Mouse (Mus musculus): ENCODE data around the gene Triobp.

Gene Triobp

DNA sequence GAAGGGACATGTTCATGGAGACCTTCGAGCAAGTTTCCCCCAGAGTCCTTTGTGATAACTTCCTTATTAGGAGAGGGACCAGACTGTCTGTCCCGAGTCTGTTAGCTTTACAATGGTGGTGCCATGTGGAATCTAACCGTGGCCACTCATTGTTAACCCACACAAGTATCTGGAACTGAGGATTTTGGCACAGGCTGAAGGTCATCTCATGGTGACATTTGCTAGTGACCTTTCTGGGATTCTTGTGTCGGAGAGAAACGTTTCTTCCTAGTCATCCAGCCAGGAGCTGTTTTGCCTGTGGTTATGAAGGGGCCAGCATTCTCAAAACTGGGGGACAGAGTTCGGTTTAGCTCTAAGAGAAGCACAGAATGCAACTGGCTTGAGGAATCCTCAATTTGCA is 24.1 kb downstream of the Triobp start:
- DNase-seq = no peak

DNA sequence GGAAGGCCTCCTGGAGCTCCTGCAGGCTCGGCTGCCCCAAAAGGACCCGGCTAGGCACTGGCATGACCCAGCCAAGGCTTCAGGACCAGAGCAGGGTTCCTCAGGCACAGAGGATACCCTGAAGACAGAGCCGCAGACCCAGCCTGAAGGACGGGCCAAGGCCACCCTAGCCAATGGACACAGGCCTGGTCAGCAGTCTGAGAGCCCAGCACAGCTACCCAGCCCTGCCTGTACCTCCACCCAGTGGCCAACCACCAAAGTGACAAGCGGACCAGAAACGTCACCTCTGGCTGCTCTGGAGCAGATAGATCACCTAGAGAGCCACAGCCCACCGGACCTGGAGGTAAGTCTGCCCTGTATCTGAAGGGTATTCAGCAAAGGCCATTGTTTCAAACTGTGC is 26.4 kb downstream of the Triobp start:
- DNase-seq = no peak

DNA sequence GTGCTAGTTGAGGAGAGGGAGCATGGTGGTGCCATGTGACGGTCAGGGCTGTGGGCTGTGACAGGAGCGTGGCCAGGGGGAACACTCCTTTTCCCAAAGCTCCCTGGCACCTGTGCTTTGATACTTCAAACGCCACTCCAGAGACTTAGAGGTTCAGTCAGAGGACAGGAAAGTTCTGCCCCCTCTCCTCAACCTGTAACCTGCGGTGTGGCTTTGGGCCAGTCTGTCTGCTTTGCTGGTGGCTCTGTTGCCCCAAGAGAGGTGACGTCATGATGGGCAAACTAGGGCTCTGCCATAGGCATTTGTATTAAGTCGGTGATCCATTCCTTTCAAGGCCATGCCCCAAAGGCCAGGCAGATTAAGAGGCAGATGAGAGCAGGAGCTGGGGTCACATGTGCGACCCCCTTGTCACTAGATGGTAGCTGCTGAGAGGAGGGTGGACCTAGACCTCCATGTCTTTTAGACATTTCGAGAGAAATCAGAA is 30.2 kb downstream of the Triobp start:
- no peak for DNase-seq

DNA sequence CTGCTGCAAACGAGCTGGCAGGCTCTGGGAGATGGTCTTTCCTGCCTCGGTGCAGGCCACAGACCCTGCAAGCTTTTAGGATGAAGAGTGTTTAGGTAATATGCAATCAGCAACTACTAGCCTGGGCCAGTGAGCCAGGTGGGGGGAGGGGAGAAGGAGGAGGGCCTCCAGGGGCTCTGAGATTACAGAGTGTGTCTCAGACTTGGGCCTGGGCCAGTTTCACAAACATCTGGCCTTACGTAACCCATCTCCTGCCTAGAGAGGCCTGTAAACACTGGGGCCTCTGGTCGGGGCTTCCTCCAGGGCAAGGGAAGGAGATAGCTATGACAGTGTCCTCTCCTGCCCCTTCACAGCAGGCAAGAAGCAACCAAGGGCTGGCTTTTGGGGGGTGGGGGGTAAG is 31.4 kb downstream of the Triobp start:
- peak; percentile 51 to 58 for DNase-seq

DNA sequence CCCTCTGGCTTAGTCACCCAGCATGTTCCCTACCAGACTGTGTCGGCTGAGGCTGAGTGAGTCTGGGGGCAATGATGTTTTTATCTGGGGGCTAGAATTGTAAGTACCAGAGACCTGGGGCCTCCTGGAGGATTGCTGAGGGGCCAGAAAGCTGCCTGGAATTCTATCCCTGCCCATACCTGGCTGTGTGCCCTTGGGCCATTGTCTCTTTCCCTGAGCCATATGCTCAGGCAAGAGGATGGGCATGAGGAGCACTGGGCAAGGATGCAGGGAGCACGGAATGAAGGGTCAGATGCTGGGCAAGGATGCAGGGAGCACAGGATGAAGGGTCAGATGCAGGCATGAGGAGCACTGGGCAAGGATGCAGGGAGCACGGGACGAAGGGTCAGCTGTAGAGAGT is 32.6 kb downstream of the Triobp start:
- DNase-seq = no peak

DNA sequence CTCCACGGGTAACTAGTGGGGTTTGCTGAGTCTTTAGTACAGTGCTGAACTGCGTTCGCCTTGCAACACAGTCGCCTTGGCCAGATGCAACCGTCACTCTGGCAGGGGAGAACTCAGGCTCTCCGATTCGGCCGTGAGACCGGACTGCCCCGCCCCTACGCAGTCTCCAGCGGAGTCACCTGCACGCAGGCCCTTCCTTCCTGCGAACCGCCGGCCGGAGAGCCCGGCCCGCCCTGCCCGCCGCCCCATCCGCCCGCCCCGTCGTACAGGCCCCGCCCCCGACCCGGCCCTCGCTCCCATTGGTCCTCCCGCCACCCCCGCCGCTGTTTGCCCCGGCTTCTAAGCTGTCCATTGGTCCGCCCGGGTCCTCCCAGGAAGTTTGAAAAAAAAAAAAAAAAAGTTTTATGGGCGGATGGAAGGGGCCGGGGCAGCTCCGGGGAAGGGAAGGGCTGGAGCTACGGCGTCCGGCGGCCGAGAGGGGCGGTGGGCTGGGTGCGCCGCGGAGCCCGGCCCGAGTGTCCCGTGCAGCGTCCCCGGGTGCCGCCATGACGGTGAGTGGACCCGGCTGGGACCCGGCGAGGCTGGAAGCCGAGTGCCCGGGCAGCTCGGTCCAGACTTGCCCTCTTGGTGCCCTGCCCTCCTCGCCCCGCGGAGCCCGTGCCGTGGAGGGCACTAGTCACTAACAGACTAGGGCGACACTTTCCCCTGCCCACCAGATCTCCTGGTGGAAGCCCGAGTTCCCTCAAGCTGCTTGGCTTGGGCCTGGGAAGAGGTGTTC is 35.3 kb downstream of the Triobp start:
- DNase-seq = peak; percentile 90 to 93

DNA sequence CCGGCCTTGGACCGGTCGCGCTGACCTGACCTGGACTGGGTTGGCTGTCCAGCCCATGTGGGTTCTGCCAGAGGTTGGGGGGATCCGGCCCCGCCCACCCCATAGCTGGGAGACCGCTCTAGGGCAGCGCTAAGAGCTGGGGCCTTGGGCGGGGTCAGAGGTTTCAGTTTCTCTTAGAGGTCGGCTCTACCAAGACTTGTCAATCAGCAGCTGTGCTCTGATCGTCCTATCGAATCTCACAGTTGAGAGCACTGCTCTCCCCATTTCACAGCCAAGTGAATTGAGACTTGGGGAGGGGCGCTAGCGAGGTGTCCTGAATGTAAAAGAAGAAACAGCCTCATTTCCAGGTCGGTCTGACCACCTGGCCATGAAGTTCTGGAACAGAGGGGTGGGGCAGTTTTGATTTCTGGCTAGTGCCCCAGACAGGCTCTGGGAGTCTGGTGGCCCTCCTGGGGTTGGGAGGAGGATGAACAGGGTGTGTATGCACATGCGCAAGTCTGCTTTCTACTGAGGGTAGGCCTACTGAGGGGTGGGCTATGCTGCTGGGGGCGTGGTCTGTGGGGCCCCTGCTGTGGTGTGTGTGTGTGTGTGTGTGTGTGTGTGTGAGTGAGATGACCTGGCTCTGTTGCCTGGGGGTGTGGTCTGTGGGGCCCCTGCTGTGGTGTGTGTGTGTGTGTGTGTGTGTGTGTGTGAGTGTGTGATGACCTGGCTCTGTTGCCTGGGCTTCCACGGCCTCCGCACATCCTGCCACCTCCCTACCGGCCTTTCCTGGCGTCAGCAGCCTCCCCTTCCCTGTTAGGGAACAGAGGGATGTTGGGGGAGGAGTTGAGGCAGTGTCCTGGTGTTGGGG is 36.1 kb downstream of the Triobp start:
- peak; percentile 47 to 48 for DNase-seq

DNA sequence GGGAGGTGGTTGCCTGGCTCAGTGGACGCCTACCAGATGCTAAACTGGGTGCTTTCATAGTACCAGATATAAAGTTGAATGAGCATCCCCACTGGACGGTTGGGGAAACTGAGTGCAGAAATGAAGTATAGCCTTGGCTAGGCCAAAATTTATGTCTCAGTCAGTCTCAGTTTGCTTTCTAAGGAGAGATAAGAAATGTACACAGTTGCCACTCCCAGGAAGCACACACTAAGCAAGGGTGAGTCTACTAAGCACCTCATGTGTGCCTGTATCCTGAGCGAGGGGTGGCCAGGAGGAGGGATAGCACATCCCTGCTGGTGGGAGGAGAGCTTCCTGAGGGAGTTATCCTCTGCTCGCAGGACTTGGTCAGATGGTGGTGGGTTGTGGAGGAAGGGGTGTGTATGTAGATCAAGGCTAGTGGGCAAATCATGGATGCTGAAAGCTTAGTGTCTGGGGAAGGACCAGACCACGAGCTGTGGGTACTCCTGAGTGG is 36.8 kb downstream of the Triobp start:
- no peak for DNase-seq

DNA sequence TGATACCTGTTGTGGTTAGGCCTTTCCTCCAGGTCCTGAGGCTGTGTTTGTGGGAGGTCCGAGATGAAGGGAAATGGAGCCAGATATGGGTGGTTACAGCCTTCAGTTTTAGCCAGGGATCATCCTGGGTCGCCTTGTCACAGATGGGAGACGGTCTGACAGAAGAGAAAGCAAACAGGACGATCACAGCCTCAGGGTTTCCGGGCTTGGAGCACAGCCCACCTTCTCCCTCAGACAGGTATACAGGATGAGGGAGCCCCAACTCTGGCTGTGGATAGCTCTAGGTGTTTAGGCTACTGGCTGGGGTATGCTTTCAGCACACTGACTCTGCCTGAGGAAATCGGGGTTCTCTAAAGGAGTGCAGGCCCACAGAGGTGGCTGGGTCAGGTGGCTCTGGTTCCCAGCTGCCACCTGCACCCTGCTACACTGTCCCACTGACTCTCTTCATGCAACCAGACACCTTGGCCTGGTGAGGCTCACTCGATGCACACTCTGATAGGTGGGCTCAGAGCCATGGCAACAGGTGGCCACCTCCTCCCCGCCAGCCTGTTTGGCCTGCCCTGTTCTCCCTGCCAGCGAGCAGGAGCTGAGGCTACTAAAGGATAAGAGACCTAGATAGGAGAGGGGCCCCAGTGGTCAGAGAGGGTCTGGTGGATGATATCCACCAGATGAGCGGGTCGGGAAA is 39.2 kb downstream of the Triobp start:
- no peak for DNase-seq

DNA sequence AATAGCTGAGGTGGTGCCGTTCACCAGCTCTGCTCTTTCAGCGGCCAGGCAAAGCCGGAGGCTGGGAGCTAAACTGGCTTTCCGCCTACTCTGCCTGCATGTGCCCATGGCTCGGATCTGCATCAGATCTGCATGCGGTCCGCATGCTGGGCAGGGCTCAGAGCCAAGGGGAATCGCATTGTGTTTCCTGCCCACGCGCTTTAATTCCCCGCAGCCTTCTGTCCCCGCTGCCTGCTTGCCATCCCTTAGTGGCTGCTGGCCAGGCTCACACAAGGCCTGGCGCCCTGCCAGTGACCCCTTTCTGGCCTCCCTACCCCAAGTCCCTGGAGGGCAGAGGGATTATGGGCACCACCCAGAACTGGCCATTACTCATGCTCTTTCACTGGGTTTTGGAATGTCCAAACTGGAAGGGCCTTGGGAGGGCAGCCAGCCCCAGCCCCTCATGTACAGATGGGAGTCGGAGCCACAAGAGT is 41.0 kb downstream of the Triobp start:
- DNase-seq = peak; percentile 49

DNA sequence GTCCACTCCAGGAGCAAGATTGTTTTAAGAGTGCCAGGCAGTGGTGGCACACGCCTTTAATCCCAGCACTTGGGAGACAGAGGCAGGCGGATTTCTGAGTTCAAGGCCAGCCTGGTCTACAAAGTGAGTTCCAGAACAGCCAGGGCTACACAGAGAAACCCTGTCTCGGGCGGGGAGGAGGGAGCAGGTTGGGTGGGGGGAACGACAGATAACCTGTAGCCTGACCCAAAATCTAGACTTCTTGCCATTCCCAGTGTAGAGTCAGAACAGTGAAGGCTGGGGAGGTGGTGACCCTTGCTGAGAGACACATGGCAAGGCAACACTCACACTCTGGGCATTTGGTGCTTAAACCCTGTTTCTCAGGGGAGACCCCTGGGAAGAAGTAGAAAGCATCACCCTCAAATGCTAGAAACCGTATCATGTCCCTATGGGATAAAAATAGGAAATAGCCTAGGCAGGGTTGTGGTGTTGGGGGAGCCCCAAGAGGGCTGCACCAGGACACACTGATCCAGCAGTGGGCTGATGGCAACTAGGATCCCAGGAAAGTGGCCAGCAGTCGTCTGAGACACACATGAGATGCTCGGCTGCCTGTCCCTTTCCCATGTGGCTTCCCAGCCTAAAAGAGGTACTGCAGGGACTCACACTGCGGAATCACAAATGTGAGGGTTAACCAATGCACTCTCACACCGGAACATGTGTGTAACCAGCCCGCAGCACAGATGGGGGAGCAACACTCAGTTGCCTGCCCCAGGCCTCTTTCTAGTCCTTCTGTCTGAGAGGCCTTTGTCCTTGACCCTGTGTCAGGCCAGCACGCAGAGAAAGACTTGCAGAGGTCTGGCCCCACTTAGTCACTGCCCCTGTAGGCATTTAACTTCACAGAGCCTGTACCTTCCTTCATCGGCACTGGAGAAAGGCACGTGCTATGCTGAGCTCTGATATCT is 41.9 kb downstream of the Triobp start:
- no peak for DNase-seq

DNA sequence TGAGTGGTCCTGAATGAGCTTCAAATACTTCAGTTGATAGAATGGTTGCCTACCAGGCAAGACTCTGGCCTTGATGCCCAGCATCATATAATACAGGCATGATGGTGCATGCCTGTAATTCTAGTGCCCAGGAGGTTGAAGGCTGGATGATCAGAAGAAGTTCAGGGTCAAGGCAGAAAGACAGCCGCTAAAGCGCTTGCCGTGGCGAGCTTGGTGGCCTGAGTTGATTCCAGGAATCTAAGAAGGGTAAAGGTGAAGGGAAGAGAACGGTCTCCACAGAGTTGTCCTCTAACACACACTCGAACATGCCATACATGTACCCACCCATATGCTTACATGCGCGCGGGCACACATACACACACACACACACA is 42.6 kb downstream of the Triobp start:
- DNase-seq = no peak

DNA sequence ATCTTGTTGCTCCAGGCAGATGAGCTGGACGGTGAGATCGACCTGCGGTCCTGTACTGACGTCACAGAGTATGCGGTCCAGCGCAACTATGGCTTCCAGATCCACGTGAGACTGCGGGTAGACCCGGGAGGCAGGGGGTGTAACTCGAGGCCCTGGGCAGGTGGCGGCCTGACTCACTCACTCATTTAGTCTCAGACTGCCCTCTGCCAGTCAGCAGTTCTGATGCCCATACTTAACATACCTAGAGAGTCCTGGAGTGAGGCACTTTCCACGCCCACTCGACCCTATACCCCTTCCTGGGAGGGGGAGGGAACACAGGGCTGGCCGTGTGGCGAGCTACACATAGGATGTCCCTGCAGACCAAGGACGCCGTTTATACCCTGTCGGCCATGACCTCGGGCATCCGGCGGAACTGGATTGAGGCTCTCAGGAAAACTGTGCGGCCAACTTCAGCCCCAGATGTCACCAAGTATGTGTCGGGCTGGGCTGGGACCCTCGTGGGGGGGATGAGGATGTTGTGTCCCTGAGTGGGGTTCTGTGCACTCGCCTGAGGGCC is 43.5 kb downstream of the Triobp start:
- no peak for DNase-seq

DNA sequence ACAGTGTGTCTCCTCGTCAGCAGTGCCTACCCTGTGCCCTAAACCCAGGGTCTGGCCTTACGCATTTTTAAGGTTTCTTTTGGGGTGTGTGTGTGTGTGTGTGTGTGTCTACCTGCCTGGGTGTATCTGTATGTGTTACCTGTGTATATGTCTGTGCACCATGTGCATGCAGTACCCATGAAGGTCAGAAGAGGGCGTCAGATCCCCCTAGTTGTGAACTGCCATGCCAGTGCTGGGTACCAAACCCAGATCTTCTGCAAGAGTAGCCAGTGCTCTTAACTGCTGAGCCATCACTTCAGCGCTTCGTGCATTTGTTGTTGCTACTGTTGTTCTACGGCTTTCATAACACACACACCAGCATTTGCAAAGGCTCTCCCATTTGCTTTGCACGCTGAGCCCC is 44.7 kb downstream of the Triobp start:
- no peak for DNase-seq

DNA sequence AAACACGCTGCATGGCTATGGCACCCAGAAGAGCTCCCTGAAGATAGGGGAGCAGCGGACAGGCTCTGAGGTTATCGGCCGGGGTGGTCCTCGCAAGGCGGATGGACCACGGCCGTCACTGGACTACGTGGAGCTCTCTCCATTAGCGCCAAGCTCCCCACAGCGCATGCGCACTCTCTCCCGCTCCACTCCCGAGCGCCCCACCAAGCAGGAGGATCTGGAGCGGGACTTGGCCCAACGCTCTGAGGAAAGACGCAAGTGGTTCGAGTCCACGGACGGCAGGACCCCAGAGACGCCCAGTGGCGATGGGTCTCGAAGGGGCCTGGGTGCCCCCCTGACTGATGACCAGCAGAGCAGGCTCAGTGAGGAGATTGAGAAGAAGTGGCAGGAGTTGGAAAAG is 45.4 kb downstream of the Triobp start:
- DNase-seq = no peak

DNA sequence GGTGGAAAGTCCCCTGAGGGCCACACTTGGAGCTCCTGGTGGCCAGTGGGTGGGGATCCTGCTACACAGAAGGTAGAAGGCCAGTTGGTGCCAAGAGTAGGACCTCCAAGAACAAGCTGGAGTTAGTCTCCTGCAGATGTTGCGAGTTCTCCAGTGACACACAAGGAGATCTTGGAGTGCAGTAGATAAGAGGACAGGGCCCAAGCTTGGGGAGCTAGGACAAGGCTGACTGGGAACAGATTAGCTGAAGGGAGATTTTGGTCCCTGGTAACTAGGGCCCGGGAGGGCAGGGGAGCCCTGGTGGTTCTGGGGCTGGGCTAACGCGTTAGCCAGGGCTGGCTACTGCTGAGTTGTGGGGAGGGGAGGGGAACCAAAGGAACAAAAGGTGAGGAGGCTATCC is 48.4 kb downstream of the Triobp start:
- peak in 1 of 2 experiments; percentile 35 for DNase-seq

DNA sequence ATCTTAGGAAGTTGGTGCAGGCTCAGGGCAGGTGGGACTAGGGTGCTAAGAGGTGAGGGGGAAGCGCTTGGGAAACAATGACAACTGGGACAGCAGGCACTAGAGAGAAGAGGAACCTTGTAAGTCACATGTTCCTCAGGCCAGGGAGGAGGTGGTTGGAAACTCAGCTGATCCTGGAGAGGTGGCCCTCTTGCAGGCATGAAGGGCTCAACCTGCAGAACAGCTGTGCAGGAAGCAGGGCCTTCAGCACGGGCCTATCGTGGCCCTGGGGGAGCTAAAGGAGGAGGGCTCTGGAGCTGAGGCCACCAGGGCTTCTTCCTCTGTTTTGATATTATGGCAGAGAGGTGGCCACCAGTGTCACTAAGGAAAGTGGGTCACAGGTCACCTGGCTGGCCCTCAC is 49.1 kb downstream of the Triobp start:
- DNase-seq = no peak

DNA sequence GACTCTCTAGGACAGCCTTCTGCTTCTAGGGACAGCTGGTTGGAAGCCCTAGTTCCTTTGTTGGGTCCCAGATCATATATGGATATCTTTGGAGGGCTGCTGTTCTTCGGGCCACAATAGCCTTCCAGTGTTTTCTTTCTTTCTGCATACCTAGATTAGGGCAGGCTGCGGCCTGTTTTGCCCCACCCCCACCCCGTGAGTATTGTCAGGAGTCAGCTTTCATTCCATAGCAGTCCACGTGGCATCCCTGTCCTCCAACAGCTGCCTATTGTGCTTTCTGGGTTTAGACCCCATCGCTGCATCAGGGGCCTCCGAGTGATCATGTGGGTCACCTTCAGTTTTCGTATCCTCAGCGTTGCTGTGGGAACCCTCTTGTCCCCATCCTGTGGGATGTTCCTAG is 50.8 kb downstream of the Triobp start:
- DNase-seq = no peak

DNA sequence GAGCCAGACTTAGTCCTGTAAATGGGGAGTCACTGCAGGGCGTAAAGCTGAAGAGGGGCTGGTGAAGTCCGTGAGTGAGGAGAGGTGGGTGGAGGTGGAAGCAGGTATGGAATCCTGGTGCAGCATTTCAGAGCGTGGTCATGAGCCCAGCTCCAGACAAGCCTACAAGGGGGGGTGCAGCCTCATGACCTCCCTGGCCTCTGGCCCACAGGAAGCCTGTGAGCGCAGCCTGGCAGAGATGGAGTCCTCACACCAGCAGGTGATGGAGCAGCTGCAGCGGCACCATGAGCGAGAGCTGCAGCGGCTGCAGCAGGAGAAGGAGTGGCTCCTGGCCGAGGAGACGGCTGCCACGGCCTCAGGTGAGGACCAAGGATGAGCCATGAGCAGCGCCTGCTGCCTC is 52.1 kb downstream of the Triobp start:
- DNase-seq = no peak

DNA sequence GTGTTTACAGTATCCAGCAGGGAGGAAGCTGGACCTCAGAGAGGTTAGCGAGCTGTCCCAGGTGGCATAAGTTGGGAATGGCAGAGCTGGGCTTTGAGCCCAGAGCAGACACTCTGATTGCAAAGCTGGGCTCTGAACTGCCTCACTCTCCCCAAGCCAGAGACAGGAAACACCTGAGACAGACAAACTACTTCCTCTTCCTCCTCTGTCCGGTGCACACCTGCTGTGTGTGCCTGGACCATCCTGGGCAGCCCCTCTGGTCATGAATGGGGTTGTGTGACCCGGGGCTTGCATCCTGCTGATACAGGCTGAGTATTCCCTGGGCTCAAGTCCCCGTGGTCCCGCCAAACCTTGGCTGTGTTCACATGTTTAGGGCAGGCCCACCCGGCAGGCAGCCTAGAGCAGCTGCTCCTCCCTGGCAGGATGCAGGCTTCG is 52.9 kb downstream of the Triobp start:
- DNase-seq = no peak

DNA sequence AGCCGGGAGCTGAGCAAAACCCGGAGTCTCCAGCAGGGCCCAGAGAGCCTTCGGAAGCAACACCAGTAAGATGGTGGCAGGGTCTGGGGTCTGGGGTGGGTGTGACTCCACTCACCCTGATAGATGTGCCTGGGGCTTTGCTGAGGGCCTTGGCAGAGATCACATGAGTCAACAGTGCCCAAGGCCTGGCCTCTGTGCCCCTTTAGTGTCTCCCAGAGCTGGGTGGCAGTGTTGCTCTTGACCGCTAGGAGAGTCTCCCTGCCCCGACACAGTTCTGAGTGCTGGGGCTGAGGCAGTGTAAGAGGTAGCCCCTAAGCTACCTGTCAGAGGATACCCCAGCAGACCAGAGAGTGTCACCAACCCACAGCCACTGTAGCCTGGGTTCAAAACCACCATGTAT is 54.0 kb downstream of the Triobp start:
- DNase-seq = no peak

DNA sequence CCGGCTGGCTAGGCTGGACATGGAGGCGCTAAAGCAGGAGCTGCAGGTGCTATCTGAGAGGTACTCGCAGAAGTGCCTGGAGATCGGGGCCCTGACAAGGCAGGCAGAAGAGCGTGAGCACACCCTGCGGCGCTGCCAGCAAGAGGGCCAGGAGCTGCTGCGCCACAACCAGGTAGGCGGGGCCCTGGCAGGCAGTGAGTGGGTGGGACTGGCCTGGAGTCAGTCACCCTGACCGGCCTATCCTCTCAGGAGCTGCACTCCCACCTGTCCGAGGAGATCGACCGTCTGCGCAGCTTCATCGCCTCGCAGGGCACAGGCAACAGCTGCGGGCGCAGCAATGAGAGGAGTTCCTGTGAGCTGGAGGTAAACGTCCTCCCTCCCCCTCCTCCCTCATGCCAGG is 54.5 kb downstream of the Triobp start:
- DNase-seq = peak; percentile 69 to 79
